Mouse (Mus musculus) limb, embryonic 12.5 days (tissue): ENCODE results near the gene Gsg1l. TPM values are rescaled to one million over a fixed set of nuclear protein-coding genes. Genes with fewer than 3 reads are reported as not detected.
A peak's percentile ranks its signal among the peaks of the same experiment; 100 is the strongest.

Experiments
- ATAC-seq: fragments of 200-750 bp; cut with Nextera tagmentation; 2 replicates; pipeline ENCODE4 v1.8.0; 2017; ENCODE audit warnings: low read depth, moderate TSS enrichment; ENCODE audit not compliant: insufficient number of reproducible peaks, insufficient read depth, low FRiP score, low TSS enrichment
- H3K27ac ChIP-seq: fragments of 300-500 bp; sonication (generic); 2 replicates; pipeline ENCODE4 v1.5.1; 2016; ENCODE audit warnings: mild to moderate bottlenecking, moderate library complexity
- H3K27me3 ChIP-seq: fragments of 300-500 bp; sonication (generic); 2 replicates; pipeline ENCODE4 v1.6.1; 2016; ENCODE audit warnings: mild to moderate bottlenecking, moderate library complexity
- H3K36me3 ChIP-seq: fragments of 300-500 bp; sonication (generic); 2 replicates; pipeline ENCODE4 v1.6.1; 2016; ENCODE audit warnings: mild to moderate bottlenecking, moderate library complexity
- H3K4me1 ChIP-seq: fragments of 300-500 bp; sonication (generic); replicated peaks from 2 replicates; pipeline ENCODE4 v1.6.1; 2016
- H3K4me2 ChIP-seq: fragments of 300-500 bp; sonication (generic); 2 replicates; pipeline ENCODE4 v1.6.1; 2016; ENCODE audit warnings: mild to moderate bottlenecking, moderate library complexity
- H3K4me3 ChIP-seq: fragments of 300-500 bp; sonication (generic); replicated peaks from 2 replicates; pipeline ENCODE4 v1.5.1; 2016; ENCODE audit warnings: mild to moderate bottlenecking
- H3K9ac ChIP-seq: fragments of 300-500 bp; sonication (generic); replicated peaks from 2 replicates; pipeline ENCODE4 v1.6.1; 2016; ENCODE audit warnings: mild to moderate bottlenecking, moderate library complexity
- H3K9me3 ChIP-seq: fragments of 300-500 bp; sonication (generic); 2 replicates; pipeline ENCODE4 v1.6.1; 2016; ENCODE audit warnings: mild to moderate bottlenecking, moderate library complexity
- WGBS: fragments of 180-500 bp; shearing (Covaris S2); methylation state at CpG from one replicate; pipeline ENCODE4 v1.1.7; 2016; 5-methylcytosine and 5-hydroxymethylcytosine counted together
- polyA plus RNA-seq: library from polyadenylated mRNA; unstranded; fragments of >200 nt; fragmentation: Nextera tagmentation; extraction: Ambion mirVana; gene quantifications from 2 replicates; pipeline ENCODE4 v1.2.1, GENCODE M21; 2016

Gene Gsg1l
- polyA plus RNA-seq, 1 experiment from 2014 or later, result 0.83 TPM

DNA sequence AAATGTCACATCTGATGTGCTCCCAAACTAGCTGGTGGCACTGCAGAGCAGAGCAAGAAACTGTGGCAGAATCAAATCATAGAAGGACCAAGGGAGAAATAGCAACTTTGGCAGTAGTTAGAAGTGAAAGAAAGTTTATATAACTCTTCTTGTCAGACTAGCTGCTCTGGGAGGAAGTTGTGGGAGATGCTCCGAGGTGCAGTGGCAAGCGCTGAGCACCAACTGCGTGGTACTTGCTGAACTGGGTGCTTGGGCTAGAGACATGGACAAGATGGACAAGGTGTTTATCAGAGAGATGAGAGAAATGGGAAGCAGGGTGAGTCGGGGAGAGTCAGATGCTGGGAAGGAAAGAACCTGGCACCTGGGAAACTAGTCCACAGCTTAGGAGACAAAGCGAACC lies 194.4 kb downstream of the Gsg1l start:
- WGBS, result 81% methylated on average over 5 of the region's 5 CpGs
- no peaks in the 10 kb centered on the region for H3K9me3 ChIP-seq
- H3K4me1 ChIP-seq, result peaks cover 39% of the 10 kb centered on the region

DNA sequence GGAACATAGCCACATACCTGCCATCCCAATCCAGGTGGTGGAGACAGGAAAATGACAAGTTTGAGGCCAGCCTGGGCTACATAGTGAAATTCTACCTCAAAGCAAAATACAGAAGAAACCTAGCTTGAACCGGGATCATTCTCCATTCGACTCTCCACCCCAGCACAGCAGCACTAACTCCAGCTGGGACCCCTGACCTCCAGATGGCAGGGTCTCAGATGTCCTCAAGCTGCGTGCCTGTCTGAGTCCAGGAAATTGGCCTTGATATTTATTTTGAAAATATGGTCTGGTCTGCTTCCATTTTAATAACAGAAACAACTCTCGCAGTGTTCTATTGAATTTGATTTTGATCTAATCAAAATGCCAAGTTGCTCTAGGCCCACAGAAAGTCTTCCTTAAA lies 195.1 kb downstream of the Gsg1l start:
- no peak overlapping the region for H3K27ac ChIP-seq

More for the DNA sequence above, 194.4 kb downstream of the Gsg1l start:
- peaks cover 5% of the 10 kb centered on the region; the same call in 1 of the 2 replicates for H3K27me3 ChIP-seq
- H3K4me2 ChIP-seq, result no peak overlapping the region
- no peak overlapping the region for H3K27ac ChIP-seq
- no peaks in the 10 kb centered on the region for H3K36me3 ChIP-seq
- H3K9ac ChIP-seq, result no peak overlapping the region
- no peak overlapping the region for H3K4me3 ChIP-seq
- ATAC-seq, result no peak

DNA sequence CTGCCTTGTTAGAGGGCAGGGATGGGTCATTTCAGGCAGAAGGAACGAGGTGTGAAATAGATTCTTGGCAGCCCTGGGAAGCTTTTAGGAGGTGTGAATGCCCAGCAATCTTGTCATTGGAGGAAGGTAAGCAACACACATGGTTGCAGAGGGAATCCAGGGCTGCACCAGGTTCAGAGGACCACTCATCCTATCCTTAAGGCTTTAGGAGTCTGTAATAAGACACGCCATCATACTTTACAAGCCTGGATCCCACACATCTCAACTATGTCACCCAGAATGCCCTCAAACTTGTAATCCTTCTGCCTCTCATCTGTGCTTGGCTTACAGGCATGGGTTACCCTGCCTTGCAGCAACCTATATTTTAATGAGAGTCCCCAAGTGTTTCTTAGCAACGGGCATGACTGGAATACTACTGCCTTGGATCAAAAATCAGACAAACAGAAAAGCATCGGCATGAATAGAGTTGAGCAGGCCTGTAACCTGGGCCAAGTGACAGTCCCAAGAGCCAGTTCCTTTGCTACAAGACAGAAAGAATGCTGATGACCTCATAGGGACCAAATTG lies 196.0 kb downstream of the Gsg1l start:
- no peak overlapping the region for H3K27ac ChIP-seq
- no peak overlapping the region for H3K4me3 ChIP-seq
- H3K9me3 ChIP-seq, result no peaks in the 10 kb centered on the region
- H3K36me3 ChIP-seq, result no peaks in the 10 kb centered on the region
- 35% methylated on average over 4 of the region's 4 CpGs for WGBS
- H3K4me2 ChIP-seq, result no peak overlapping the region
- 0 out of 2 replicates have a peak, but pooled peaks have one; percentile 20 for ATAC-seq
- H3K9ac ChIP-seq, result no peak overlapping the region
- H3K4me1 ChIP-seq, result peaks cover 36% of the 10 kb centered on the region
- peaks cover 5% of the 10 kb centered on the region; the same call in 1 of the 2 replicates for H3K27me3 ChIP-seq

More for the DNA sequence above, 195.1 kb downstream of the Gsg1l start:
- Histone ChIP-seq H3K9me3 (no peaks in the 10 kb centered on the region), H3K27me3 (peaks cover 5% of the 10 kb centered on the region; the same call in 1 of the 2 replicates), H3K36me3 (no peaks in the 10 kb centered on the region), H3K4me1 (peaks cover 36% of the 10 kb centered on the region), H3K4me3 (no peak overlapping the region), H3K9ac (no peak overlapping the region), H3K4me2 (no peak overlapping the region)
- 25% methylated on average over 4 of the region's 4 CpGs for WGBS
- no peak for ATAC-seq

DNA sequence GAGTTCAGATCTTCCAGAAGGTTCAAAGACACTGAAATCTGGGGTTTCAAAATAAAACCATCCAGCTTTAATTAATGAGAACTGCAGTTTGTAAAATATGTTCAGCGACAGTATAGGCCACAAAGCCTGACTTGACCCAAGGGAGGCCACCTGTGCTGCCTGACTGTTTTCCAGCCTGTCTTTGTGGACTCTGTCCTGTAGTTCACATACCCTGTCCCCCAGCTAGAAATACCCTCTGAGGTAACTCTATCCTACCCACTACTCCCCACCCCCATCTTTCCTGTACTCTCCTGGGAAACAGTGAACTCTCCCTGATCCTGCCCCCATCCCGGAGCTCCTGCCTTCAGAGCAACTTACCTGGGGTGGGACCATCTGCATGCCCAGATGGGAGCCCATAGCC lies 199.0 kb downstream of the Gsg1l start:
- Histone ChIP-seq H3K27me3 (0 out of 2 replicates have a peak, but pooled peaks cover 5% of the 10 kb centered on the region), H3K4me2 (no peak overlapping the region), H3K9ac (no peak overlapping the region), H3K4me3 (no peak overlapping the region), H3K27ac (no peak overlapping the region), H3K4me1 (peaks cover 34% of the 10 kb centered on the region), H3K9me3 (no peaks in the 10 kb centered on the region), H3K36me3 (no peaks in the 10 kb centered on the region)
- no peak for ATAC-seq
- WGBS, result 56% methylated on average over 2 of the region's 2 CpGs

DNA sequence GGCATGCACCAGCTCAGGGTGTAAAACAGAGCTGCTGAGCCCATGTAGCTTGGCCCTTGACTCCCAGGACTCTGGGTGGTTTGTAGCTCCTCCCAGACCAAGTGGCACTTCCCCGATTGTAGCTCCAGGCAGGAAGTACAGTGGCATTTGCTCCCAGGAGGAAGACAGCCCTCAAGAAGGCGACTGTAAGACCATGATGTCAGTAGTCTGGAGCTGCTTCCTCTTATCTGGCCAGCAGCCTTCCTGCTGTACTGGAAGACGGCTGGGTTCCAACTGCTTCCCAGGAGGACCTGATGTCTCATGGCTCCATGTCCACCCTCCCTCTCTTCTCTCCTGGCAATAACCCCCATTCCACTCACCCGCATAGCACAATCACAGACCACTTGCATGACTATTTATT lies 204.2 kb downstream of the Gsg1l start:
- Histone ChIP-seq H3K27me3 (no peaks in the 10 kb centered on the region), H3K9me3 (no peaks in the 10 kb centered on the region), H3K9ac (no peak overlapping the region), H3K4me1 (peaks cover 12% of the 10 kb centered on the region), H3K4me2 (no peak overlapping the region), H3K27ac (no peak overlapping the region), H3K36me3 (no peaks in the 10 kb centered on the region), H3K4me3 (no peak overlapping the region)
- no peak for ATAC-seq
- 72% methylated on average over 4 of the region's 4 CpGs for WGBS

DNA sequence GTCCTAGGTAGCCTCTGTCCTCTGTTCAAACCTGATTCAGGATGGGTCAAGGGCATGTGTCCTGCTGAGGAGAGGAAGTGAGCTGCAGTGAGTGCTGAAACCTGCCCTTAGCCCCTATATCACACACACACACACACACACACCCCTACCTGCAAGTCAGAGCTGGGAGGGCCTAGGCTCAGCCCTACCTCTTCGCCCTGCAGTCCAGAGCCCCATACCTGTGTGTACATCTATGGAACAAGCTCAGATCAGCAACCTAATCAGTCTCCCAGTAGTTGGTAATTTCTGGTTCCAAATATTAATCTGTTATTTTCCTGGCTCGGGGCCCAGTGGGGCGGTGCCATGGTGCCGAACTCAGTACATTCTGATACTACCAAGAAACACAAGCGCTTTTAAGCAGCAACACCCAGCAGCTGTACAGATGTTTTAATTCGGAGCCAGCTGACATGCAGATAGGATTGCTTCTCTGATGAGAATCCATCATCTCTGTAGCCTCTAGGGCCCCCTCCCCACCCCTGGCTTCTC lies 208.2 kb downstream of the Gsg1l start:
- H3K27ac ChIP-seq, result no peak overlapping the region
- H3K4me3 ChIP-seq, result no peak overlapping the region
- H3K27me3 ChIP-seq, result no peaks in the 10 kb centered on the region
- peaks cover 28% of the 10 kb centered on the region for H3K4me1 ChIP-seq
- H3K9me3 ChIP-seq, result no peaks in the 10 kb centered on the region
- ATAC-seq, result no peak
- no peak overlapping the region for H3K9ac ChIP-seq
- H3K4me2 ChIP-seq, result no peak overlapping the region
- 88% methylated on average over 6 of the region's 6 CpGs for WGBS
- H3K36me3 ChIP-seq, result no peaks in the 10 kb centered on the region

DNA sequence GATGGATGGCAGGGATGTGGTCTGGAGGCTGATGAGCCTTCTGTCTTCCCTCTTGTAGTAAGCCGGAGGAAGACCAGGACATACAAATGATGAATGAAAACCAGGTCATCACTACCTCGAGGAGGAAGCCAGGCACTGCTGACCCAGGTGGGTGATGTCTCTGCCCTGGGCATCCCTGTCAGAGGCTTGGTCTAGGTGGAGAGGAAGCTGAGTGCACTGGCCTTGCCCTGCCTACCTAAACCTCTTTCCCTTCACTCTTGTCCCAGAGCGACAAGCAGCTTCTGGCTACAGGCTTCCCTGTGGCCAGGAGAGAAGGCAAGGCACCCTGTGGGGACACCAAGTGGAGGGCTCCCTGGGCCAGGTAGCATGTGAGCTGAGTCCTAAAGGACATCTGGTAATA lies 209.3 kb downstream of the Gsg1l start:
- no peaks in the 10 kb centered on the region for H3K27me3 ChIP-seq
- ATAC-seq, result no peak
- no peak overlapping the region for H3K27ac ChIP-seq
- peaks cover 6% of the 10 kb centered on the region; the same call in 1 of the 2 replicates for H3K36me3 ChIP-seq
- no peaks in the 10 kb centered on the region for H3K9me3 ChIP-seq
- no peak overlapping the region for H3K9ac ChIP-seq
- WGBS, result 66% methylated on average over 3 of the region's 3 CpGs
- H3K4me2 ChIP-seq, result no peak overlapping the region
- H3K4me3 ChIP-seq, result no peak overlapping the region
- peaks cover 28% of the 10 kb centered on the region for H3K4me1 ChIP-seq

DNA sequence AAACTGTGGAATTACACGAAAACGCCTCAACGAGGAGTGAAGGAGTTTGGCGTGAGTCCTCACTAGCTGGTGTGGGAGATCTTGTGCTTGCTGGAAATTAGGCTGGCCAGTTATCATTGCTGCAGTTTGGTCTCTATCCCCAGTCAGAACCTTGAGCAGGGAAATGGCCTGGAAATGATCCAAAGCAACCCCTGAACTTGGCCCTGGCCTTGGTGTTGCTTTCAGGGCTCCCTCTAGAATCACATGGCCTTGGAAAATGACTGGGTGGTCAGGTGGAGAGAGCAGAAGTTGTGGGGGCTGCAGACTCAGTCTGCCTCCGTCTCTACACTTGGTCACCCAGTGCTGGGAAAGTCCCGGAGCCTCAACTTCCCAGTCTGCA lies 210.0 kb downstream of the Gsg1l start:
- no peak overlapping the region for H3K4me3 ChIP-seq
- H3K9ac ChIP-seq, result no peak overlapping the region
- no peak for ATAC-seq
- H3K9me3 ChIP-seq, result no peaks in the 10 kb centered on the region
- H3K4me2 ChIP-seq, result no peak overlapping the region
- 50% methylated on average over 6 of the region's 6 CpGs for WGBS
- H3K36me3 ChIP-seq, result peaks cover 10% of the 10 kb centered on the region
- H3K27ac ChIP-seq, result peak overlapping the region; percentile 69; the same call in 1 of the 2 replicates
- H3K4me1 ChIP-seq, result peaks cover 25% of the 10 kb centered on the region
- no peaks in the 10 kb centered on the region for H3K27me3 ChIP-seq

DNA sequence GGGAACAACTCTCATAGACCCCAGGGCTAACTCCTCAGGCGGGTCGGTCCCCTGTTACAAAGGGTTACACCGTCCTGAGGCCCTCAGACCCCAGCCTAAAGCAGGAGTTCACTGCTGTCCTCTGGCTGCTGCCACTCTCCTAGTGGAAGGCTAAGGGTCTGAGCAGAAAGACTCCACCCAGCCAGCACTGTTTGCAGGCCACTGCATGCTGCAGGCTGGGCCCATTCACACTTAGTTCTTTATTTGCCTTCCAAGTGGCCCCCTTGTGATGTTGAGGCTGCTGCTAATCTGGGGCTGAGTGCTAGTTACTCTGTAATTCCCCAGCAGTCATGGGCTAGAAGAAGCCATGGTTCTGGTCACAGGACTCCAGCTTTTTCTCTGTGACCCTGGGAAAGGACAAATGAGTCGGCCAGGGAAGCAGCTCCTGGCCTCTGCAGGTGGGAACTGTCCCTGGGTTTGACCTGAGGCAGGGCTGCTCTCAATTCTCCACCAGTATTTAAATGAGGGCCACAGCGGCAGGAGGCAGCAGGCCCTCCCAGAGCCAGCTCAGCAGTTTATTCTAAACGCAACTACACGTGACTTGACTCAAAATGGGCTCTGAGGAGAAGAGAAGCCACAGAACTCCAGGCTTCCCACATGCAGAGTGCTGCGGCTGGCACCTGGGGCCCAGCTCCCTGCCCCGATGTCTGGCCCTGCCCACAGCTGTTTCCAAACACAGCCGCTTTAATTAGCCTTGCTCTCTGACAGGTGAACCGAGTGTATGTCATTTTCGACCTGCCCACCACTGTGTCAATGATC lies 210.6 kb downstream of the Gsg1l start:
- H3K27ac ChIP-seq, result peak overlapping the region; percentile 69
- H3K36me3 ChIP-seq, result peaks cover 12% of the 10 kb centered on the region
- H3K4me3 ChIP-seq, result no peak overlapping the region
- ATAC-seq, result no peak; the same call in 1 of the 2 replicates
- H3K27me3 ChIP-seq, result no peaks in the 10 kb centered on the region
- H3K4me2 ChIP-seq, result no peak overlapping the region
- no peaks in the 10 kb centered on the region for H3K9me3 ChIP-seq
- no peak overlapping the region for H3K9ac ChIP-seq
- peaks cover 25% of the 10 kb centered on the region for H3K4me1 ChIP-seq
- 22% methylated on average over 12 of the region's 12 CpGs for WGBS

DNA sequence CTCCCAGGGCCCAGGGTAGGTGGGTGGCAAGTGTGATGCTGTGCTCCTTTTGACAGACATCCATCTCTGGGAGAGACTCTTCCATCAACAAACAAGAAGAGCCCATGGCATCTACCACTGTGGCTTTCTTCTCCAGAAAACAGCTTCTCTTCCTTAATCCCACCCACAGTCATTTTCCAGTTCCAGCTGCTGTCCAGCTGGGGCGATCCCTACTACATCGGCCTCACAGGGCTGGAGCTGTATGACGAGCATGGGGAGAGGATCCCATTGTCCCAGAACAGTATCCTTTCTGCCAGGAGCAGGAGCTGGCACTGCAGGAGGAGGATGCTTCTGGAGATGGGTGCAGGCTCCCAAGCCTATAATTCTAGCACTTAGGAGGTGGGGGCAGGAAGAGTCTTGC lies 213.6 kb downstream of the Gsg1l start:
- Histone ChIP-seq H3K4me1 (peaks cover 34% of the 10 kb centered on the region), H3K4me3 (no peak overlapping the region), H3K9me3 (no peaks in the 10 kb centered on the region), H3K27ac (no peak overlapping the region), H3K36me3 (peaks cover 20% of the 10 kb centered on the region), H3K9ac (no peak overlapping the region), H3K4me2 (no peak overlapping the region), H3K27me3 (0 out of 2 replicates have a peak, but pooled peaks cover 6% of the 10 kb centered on the region)
- ATAC-seq, result no peak
- WGBS, result 88% methylated on average over 3 of the region's 3 CpGs

DNA sequence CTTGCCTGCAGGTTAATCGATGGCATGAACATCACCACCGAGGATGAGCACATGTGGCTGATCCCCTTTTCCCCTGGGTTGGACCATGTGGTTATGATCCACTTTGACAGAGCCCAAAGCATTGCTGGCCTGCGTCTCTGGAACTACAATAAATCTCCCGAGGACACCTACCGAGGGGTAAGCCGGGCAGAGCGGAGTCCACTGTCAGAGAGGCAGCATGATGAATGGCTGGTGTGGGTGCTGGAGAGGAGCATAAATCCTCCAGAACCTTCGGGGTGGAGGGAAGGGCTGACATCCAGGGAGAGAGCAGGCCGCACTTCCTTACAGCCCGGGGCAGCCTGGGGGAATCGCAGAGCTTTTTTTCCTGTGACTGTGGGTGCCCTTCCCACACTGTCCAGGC lies 217.0 kb downstream of the Gsg1l start:
- 0 out of 2 replicates have a peak, but pooled peaks cover 6% of the 10 kb centered on the region for H3K27me3 ChIP-seq
- no peak overlapping the region for H3K4me2 ChIP-seq
- ATAC-seq, result no peak
- peaks cover 18% of the 10 kb centered on the region; the same call in 1 of the 2 replicates for H3K4me1 ChIP-seq
- no peak overlapping the region for H3K4me3 ChIP-seq
- H3K9me3 ChIP-seq, result no peaks in the 10 kb centered on the region
- no peak overlapping the region for H3K9ac ChIP-seq
- peaks cover 31% of the 10 kb centered on the region for H3K36me3 ChIP-seq
- WGBS, result 19% methylated on average over 11 of the region's 11 CpGs
- no peak overlapping the region for H3K27ac ChIP-seq
